Mouse (Mus musculus) heart, postnatal 4 days (tissue): ENCODE measurements around the gene Nrip1. TPM values are rescaled to one million over a fixed set of nuclear protein-coding genes. Genes with fewer than 3 reads are reported as not detected.

Experiments used
- DNase-seq: peaks from one replicate; pipeline ENCODE4 v3.0.0; 2021
- total RNA-seq, 2 experiments: library from RNA; stranded (reverse); gene quantifications; 2 replicates each; pipeline ENCODE4 v1.2.3; 2021

Gene Nrip1
- total RNA-seq, 2 experiments from 2014 or later, result 24.3 to 25.7 TPM

DNA sequence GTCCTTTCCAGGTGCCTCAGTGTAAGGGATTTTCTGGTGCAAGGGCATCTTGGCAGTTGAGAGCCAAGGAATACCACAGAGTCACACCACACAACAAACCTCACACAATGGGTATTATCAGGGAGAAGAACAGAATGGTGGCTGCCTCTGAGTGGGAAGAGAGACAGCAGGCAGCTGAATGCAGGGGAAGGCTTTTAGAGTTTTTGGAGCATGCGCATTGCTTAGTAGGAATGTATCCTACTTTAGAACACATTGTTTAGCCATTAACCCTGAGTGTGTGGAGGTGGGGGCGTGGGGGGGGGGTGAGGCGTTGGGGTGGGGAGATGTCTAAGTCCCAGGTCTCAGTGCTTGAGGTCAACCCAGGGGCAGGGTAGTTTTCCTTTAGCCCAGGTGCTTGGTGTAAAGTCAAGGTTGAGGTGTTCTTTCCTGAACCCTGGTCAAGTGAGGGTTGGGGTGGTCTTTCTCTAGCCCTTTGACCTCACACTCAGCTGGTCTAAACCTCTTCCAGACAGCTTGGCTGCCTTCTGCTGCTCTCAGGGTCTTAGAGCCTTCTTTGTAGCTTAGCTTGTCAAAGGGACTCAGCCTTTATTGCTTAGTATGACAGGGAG is 28.8 kb downstream of the Nrip1 start:
- no peak for DNase-seq

- no peak for DNase-seq
Measured at GRCm38 (mm10) chr16:76344030-76344429, 29.6 kb downstream of the Nrip1 start.

- DNase-seq, result no peak
Measured at GRCm38 (mm10) chr16:76341636-76342035, 32.0 kb downstream of the Nrip1 start.

DNA sequence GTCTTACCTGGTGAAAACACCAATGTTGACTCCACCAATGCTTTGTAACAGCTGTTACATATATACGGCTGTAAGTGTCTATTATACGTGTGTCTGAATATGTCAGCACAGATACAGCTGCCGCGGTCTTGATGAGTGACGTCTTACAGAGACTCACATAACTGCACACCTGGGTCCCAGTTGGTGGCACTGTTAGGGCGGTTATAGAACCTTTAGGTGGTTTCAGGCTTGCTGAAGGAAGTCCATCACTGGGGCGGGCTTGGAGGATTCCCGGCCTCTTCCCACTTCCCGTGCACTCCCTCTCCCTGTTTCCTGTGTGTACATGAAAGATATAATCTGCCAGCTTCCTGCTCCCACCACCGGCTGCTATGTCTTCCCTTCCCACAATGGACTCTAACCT is 34.4 kb downstream of the Nrip1 start:
- no peak for DNase-seq

DNA sequence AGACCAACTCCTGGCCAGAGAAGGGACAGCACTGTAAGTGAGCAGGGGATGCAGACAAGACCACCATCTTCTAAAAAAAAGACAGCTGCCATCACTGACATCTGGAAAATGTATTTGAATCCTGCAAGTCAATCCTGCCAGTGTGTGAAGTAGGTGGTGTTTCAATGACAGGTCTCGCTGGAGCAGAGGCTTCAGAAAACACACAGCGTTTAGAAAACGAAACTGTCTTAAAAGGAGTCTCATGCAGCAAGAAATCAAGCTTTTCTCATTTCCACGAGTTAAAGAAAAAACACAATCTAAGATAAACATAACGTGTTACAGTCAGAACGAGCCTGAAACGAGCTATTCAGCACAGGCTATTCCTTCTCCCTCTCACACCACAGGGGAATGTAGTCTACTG is 36.3 kb downstream of the Nrip1 start:
- no peak for DNase-seq

DNA sequence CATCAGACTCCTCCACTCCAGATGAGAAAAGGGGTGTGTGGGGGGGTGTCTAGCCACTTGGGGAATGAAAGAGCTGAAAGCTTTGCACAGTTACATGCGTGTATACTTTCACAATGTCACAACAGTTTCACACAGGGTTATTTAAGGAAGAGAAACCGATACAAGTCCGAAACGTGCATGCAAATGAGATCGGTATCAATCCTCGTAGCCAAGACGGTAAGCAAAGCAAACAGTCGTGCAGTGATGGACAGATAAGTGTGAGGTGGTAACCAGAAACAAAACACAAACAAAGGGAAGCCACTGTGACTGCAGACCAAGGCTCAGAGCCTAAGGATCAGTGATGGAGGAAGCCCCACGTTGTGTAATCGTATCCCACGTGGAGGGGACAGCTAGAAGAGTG is 36.7 kb downstream of the Nrip1 start:
- DNase-seq, result no peak

DNA sequence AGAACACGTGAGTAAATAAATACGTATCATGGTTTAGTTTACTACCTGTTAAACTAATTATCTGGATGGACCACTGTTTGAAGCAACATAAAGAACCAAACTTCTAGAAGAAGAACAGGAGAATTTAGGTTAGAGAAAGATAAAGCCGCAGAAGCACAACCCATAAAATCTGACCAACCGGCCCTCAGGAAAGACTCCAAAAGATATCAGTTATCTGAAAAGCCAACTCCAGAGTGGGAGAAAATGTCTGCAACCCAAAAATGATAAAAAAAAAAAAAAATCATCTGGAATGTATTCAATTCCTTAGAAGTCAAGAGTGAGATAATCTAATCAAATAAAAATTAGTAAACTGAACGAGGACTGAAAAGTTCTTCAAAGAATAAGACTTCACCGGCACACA is 37.7 kb downstream of the Nrip1 start:
- no peak for DNase-seq

GRCm38 (mm10) chr16:76332127-76332526 is 41.5 kb downstream of the Nrip1 start:
- DNase-seq, result no peak

DNA sequence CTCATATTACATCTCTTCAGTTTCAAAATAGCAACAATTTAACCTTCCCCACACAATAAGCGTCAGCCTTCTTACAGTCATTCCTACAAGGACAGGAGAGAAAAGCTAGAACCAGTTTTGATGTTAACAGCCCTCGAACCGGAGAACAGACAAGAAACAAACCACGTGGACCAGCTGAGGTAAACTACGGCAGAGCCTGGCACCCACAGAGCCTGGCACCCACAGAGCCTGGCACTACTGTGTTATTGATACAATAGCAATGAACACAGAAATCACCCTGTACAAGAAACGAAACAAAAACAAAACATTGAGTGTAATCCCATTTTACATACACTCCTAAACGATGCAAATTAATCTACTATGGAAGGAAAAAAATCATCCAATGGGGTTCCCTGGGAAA is 42.4 kb downstream of the Nrip1 start:
- DNase-seq, result no peak

- no peak for DNase-seq
Measured at GRCm38 (mm10) chr16:76325315-76325710, 48.3 kb downstream of the Nrip1 start.

- no peak for DNase-seq
Measured at GRCm38 (mm10) chr16:76324411-76325314, 49.0 kb downstream of the Nrip1 start.

DNA sequence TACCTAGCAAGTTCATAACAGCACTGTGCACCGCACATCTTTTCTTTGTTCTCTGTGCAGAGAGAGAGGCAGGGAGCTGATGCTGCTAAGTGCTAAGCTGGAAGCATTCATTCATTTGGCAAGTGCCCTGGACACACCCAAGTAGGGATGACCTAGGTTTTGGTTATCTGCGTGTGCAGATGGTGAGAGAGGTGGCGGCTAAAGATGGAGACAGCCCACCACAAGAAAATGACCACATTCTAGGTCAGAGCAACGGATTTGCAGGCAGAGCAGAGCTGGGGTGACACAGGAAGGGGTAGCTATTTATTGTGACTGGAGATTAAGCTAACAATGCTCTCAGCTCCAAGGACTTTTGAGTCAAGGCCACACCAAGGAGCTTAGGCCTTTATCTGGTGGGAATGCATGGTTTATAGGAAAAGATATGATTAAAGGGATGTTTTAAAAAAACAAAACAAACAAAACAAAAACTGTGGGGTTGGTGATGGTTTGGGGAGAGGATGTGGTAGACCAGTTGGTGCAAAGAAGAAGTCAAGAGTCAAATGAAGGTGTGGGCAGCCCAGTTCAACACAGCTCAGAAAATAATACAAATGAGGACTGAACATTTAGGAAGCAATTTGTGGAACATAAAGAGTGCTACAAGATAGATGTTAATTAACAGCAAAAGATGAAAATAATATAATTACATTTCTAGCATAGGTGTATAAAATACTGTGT is 49.9 kb downstream of the Nrip1 start:
- no peak for DNase-seq

DNA sequence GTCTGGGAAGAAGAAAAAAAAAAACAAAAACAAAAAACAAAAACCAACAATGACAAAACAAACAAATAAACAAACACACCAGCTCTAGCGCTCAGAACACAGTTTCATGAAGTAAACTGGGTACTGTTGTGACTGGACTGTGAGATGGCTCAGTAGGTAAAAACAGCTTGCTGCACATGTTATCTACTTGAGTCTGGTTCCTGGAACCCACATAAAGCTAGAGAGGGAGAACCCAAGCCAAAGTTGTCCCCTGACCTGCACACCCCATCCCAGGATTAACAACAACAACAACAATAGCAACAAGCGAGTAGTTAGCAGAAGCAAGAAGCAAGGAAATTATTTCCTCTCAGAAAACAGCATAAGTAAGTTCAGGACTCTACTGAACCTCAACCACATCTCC is 50.5 kb downstream of the Nrip1 start:
- no peak for DNase-seq

DNA sequence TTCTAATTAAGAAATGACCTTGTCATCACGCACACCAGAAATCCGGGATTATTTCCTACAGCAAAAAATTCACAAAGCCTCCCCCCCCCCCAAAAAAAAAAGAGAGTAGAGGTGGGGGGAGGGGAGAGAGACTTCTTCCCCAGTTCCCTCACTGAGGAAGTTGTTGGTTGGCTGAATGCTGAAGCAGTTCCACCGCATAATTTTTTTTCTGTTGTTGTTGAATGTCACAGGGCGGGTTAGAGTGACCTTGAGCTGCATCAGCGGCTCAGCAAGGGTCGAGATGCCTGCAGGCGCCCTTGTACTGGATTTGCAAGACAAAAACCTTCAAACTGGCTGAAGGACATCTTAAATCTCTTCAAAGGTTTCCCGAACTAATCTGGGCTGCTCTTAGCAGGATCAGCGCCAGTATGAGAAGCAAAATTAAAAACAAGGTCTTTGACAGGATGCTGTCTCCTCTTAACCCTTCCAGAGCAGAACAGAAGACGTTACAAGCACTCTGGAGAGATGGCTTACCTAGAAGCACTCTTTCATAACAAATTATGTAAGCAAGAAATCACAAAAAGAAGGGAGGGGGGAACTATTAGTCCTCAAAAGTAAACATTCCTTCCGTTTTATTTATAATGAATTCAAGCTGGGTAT is 52.0 kb downstream of the Nrip1 start:
- DNase-seq, result no peak

- no peak for DNase-seq
Measured at GRCm38 (mm10) chr16:76320118-76320473, 53.5 kb downstream of the Nrip1 start.

GRCm38 (mm10) chr16:76319364-76320117 is 54.1 kb downstream of the Nrip1 start:
- DNase-seq, result no peak

GRCm38 (mm10) chr16:76318331-76318922 is 55.2 kb downstream of the Nrip1 start:
- no peak for DNase-seq

GRCm38 (mm10) chr16:76316940-76317822 is 56.4 kb downstream of the Nrip1 start:
- no peak for DNase-seq

DNA sequence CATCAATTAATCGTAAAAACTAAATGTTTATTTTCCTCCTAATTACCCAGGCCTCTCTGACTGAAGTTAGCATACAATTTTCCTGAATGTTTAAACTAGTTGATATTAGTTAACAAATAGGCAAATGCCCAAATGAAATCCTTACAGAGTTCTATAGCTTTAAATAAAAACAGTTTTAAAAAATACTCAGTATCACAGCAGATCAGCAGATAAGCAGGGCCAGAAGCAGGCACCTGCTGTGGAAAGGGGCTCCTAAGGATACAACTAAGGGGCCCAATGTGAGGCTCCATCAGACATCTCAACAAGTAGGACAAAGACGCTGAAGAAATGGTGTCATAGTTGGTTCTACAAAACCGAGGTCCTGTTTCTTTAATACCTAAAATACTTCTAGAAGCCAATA is 58.0 kb downstream of the Nrip1 start:
- no peak for DNase-seq

DNA sequence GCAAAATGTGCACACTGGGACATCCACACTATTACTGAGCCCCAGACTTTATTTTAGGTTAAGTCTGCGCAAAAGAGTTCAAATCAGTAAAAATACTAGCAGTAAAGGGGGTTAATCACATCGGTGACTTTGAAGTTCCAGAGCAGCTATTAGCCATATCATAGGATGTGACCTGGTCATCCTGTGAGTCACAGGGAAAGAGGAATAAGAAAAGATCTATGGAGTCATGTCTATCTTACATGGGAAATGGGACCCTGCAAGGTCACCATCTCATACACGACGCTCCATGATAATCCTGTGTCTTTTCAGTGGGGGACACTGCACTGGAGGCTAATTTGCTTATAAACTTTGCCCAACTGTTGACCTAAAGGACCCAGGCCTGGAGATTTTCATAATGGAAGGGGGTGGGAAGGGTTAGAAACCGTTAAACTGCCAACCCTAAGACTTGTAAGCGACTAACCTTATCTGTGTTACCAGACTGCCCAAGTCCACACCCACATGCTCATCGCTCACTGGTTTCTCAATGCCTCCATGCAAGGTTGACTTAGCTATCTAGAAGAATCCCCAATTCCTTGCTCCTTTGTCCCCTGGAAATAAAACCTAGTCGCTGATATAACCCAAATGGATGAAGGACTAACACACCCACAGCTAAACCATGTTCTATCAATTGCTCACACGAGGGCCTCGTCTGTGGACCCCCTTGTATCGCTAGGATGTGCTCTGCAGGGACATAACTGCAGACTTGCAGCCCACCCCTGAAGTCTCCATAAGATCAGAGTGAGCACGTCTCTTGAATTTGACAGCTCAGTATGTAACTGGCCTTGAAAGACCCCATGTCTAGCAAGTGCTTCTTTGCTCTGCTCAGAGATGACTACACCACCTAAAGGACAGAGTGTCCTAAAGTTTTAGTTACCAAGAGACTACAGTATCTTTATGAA is 59.3 kb downstream of the Nrip1 start:
- no peak for DNase-seq
